In genomic region chr14:100285656-100286585, GRCm38 (mm10) we compare ENCODE assay signal across 8 mouse cellular contexts. TPM values are rescaled to one million over a fixed set of nuclear protein-coding genes. Genes with fewer than 3 reads are reported as not detected.
DNase-seq lines count a peak whose midpoint lies in the region; ATAC-seq lines count a peak whose summit lies in the region.

No protein-coding gene starts in this region.

- H3K9ac ChIP-seq in neural tube, embryonic 11.5 days (ENCODE audit: low read length): peak overlapping the region; percentile 73
- peak overlapping the region; percentile 79 for H3K9ac ChIP-seq in embryonic facial prominence, embryonic 14.5 days (ENCODE audit: low read depth, low read length)
- H3K9ac ChIP-seq in kidney, embryonic 14.5 days (ENCODE audit: low read depth, low read length): peak overlapping the region; percentile 61
- H3K9ac ChIP-seq in liver, embryonic 11.5 days (ENCODE audit: low read depth, low read length): peak overlapping the region; percentile 56
- peak overlapping the region; percentile 74 for H3K9ac ChIP-seq in neural tube, embryonic 12.5 days
- peak overlapping the region; percentile 69 for H3K9ac ChIP-seq in stomach, embryonic 16.5 days (ENCODE audit: low read length)

- H3K27ac ChIP-seq in neural tube, embryonic 11.5 days (ENCODE audit: low read depth, low read length): peak overlapping the region; percentile 94
- peak overlapping the region; percentile 95 for H3K27ac ChIP-seq in embryonic facial prominence, embryonic 14.5 days (replicated peaks; ENCODE audit: low read depth, low read length)
- H3K27ac ChIP-seq in heart, embryonic 10.5 days: peak overlapping the region; percentile 90
- peak overlapping the region; percentile 84 for H3K27ac ChIP-seq in kidney, embryonic 14.5 days (ENCODE audit: low read depth, low read length)
- peak overlapping the region; percentile 79 for H3K27ac ChIP-seq in liver, embryonic 11.5 days (ENCODE audit: low read depth, low read length)
- H3K27ac ChIP-seq in neural tube, embryonic 12.5 days: peak overlapping the region; percentile 87
- peak overlapping the region; percentile 91 for H3K27ac ChIP-seq in stomach, embryonic 16.5 days (ENCODE audit: low read length)

- H3K4me1 ChIP-seq in neural tube, embryonic 11.5 days (ENCODE audit: control insufficient read depth, insufficient read depth, low read length): peaks cover 5% of the 10 kb centered on the region; the same call in 1 of the 2 replicates
- H3K4me1 ChIP-seq in embryonic facial prominence, embryonic 14.5 days (ENCODE audit: control insufficient read depth, insufficient read depth, low read length): peaks cover 16% of the 10 kb centered on the region
- peaks cover 16% of the 10 kb centered on the region; the same call in 1 of the 2 replicates for H3K4me1 ChIP-seq in heart, embryonic 10.5 days
- H3K4me1 ChIP-seq in kidney, embryonic 14.5 days (ENCODE audit: control insufficient read depth, insufficient read depth, low read length): peaks cover 15% of the 10 kb centered on the region; the same call in 1 of the 2 replicates
- H3K4me1 ChIP-seq in liver, embryonic 11.5 days (replicated peaks; ENCODE audit: control insufficient read depth, insufficient read depth, low read length): no peaks in the 10 kb centered on the region; the same call in 1 of the 2 replicates
- H3K4me1 ChIP-seq in neural tube, embryonic 12.5 days: peaks cover 11% of the 10 kb centered on the region; the same call in 1 of the 2 replicates
- peaks cover 25% of the 10 kb centered on the region for H3K4me1 ChIP-seq in stomach, embryonic 16.5 days (ENCODE audit: control insufficient read depth, insufficient read depth, low read length)

- H3K4me2 ChIP-seq in neural tube, embryonic 11.5 days (ENCODE audit: low read depth): peak overlapping the region; percentile 92
- peak overlapping the region; percentile 74 for H3K4me2 ChIP-seq in embryonic facial prominence, embryonic 14.5 days (ENCODE audit: low read depth, low read length)
- peak overlapping the region; percentile 89 for H3K4me2 ChIP-seq in kidney, embryonic 14.5 days (replicated peaks; ENCODE audit: low read depth, low read length)
- H3K4me2 ChIP-seq in liver, embryonic 11.5 days: peak overlapping the region; percentile 82
- H3K4me2 ChIP-seq in neural tube, embryonic 12.5 days (replicated peaks): peak overlapping the region; percentile 90
- H3K4me2 ChIP-seq in stomach, embryonic 16.5 days (ENCODE audit: low read depth, low read length): peak overlapping the region; percentile 98

- peak; percentile 71 for DNase-seq in neural tube, embryonic 11.5 days (ENCODE audit: low spot score)
- DNase-seq in neural tube, embryonic 10.5 days (ENCODE audit: extremely low spot score, low spot score): no peak
- peak; percentile 79 for DNase-seq in embryonic facial prominence, embryonic 14.5 days (ENCODE audit: low spot score)
- DNase-seq in heart, embryonic 10.5 days (ENCODE audit: low spot score): peak; percentile 79
- DNase-seq in liver, embryonic 11.5 days (ENCODE audit: low spot score): peak; percentile 76

- H3K36me3 ChIP-seq in neural tube, embryonic 11.5 days (ENCODE audit: control insufficient read depth, insufficient read depth, low read length): no peaks in the 10 kb centered on the region
- no peaks in the 10 kb centered on the region for H3K36me3 ChIP-seq in embryonic facial prominence, embryonic 14.5 days (ENCODE audit: control insufficient read depth, insufficient read depth, low read length)
- H3K36me3 ChIP-seq in heart, embryonic 10.5 days: no peaks in the 10 kb centered on the region
- no peaks in the 10 kb centered on the region for H3K36me3 ChIP-seq in kidney, embryonic 14.5 days (ENCODE audit: control insufficient read depth, insufficient read depth, low read length)
- no peaks in the 10 kb centered on the region for H3K36me3 ChIP-seq in liver, embryonic 11.5 days (ENCODE audit: control insufficient read depth, insufficient read depth, low read length)
- no peaks in the 10 kb centered on the region for H3K36me3 ChIP-seq in neural tube, embryonic 12.5 days
- no peaks in the 10 kb centered on the region for H3K36me3 ChIP-seq in stomach, embryonic 16.5 days (ENCODE audit: control insufficient read depth, insufficient read depth, low read length)

- no peaks in the 10 kb centered on the region for H3K27me3 ChIP-seq in neural tube, embryonic 11.5 days (ENCODE audit: control insufficient read depth, insufficient read depth, low read length)
- H3K27me3 ChIP-seq in embryonic facial prominence, embryonic 14.5 days (replicated peaks; ENCODE audit: control insufficient read depth, insufficient read depth, low read length): no peaks in the 10 kb centered on the region
- H3K27me3 ChIP-seq in heart, embryonic 10.5 days (ENCODE audit: insufficient read depth, poor library complexity, severe bottlenecking): 0 out of 2 replicates have a peak, but pooled peaks cover 4% of the 10 kb centered on the region
- no peaks in the 10 kb centered on the region for H3K27me3 ChIP-seq in kidney, embryonic 14.5 days (ENCODE audit: control insufficient read depth, insufficient read depth, low read length)
- peaks cover 30% of the 10 kb centered on the region for H3K27me3 ChIP-seq in liver, embryonic 11.5 days (replicated peaks; ENCODE audit: control insufficient read depth, insufficient read depth, low read length)
- no peaks in the 10 kb centered on the region for H3K27me3 ChIP-seq in neural tube, embryonic 12.5 days (replicated peaks)
- H3K27me3 ChIP-seq in stomach, embryonic 16.5 days (ENCODE audit: control insufficient read depth, insufficient read depth, low read length): no peaks in the 10 kb centered on the region

- peak overlapping the region; percentile 42 for H3K4me3 ChIP-seq in neural tube, embryonic 11.5 days (ENCODE audit: low read depth, low read length)
- peak overlapping the region; percentile 66 for H3K4me3 ChIP-seq in embryonic facial prominence, embryonic 14.5 days (ENCODE audit: low read depth, low read length)
- peak overlapping the region; percentile 79 for H3K4me3 ChIP-seq in heart, embryonic 10.5 days
- H3K4me3 ChIP-seq in kidney, embryonic 14.5 days (ENCODE audit: low read length): peak overlapping the region; percentile 58
- peak overlapping the region; percentile 57 for H3K4me3 ChIP-seq in liver, embryonic 11.5 days (ENCODE audit: low read depth, low read length)
- peak overlapping the region; percentile 54 for H3K4me3 ChIP-seq in neural tube, embryonic 12.5 days
- H3K4me3 ChIP-seq in stomach, embryonic 16.5 days (replicated peaks; ENCODE audit: low read length): peak overlapping the region; percentile 53

- under 1% methylated on average over 58 of the region's 60 CpGs for WGBS in neural tube, embryonic 11.5 days
- under 1% methylated on average over 50 of the region's 60 CpGs for WGBS in embryonic facial prominence, embryonic 14.5 days
- WGBS in heart, embryonic 10.5 days: under 1% methylated on average over 60 of the region's 60 CpGs
- under 1% methylated on average over 59 of the region's 60 CpGs for WGBS in kidney, embryonic 14.5 days
- under 1% methylated on average over 57 of the region's 60 CpGs for WGBS in liver, embryonic 11.5 days
- under 1% methylated on average over 60 of the region's 60 CpGs for WGBS in neural tube, embryonic 12.5 days
- WGBS in stomach, embryonic 16.5 days: under 1% methylated on average over 60 of the region's 60 CpGs

- peak; percentile 21 for ATAC-seq in neural tube, embryonic 11.5 days (ENCODE audit: insufficient read depth, low FRiP score, low TSS enrichment)
- peak; percentile 28 for ATAC-seq in embryonic facial prominence, embryonic 14.5 days (ENCODE audit: low read depth)
- peak; percentile 51 for ATAC-seq in kidney, embryonic 14.5 days (ENCODE audit: low FRiP score, low TSS enrichment)
- peak; percentile 51 for ATAC-seq in liver, embryonic 11.5 days (replicated peaks; ENCODE audit: low FRiP score)
- peak; percentile 43 for ATAC-seq in neural tube, embryonic 12.5 days (ENCODE audit: low FRiP score, low read depth)
- peak; percentile 62 for ATAC-seq in stomach, embryonic 16.5 days (ENCODE audit: insufficient read depth, low FRiP score)

- no peaks in the 10 kb centered on the region for H3K9me3 ChIP-seq in neural tube, embryonic 11.5 days (ENCODE audit: control insufficient read depth, low read length)
- no peaks in the 10 kb centered on the region for H3K9me3 ChIP-seq in embryonic facial prominence, embryonic 14.5 days (ENCODE audit: control insufficient read depth, low read length)
- no peaks in the 10 kb centered on the region for H3K9me3 ChIP-seq in heart, embryonic 10.5 days
- no peaks in the 10 kb centered on the region for H3K9me3 ChIP-seq in kidney, embryonic 14.5 days (ENCODE audit: control insufficient read depth, low read length)
- no peaks in the 10 kb centered on the region for H3K9me3 ChIP-seq in liver, embryonic 11.5 days (ENCODE audit: control insufficient read depth, low read length)
- no peaks in the 10 kb centered on the region for H3K9me3 ChIP-seq in neural tube, embryonic 12.5 days
- no peaks in the 10 kb centered on the region for H3K9me3 ChIP-seq in stomach, embryonic 16.5 days (replicated peaks; ENCODE audit: control insufficient read depth, low read length)

RNA-seq across cellular contexts. Expression of gene Klf12, which starts 1.4 kb away (rescaled TPM):
- 26.8 and 33.8 TPM in 2 replicates for polyA plus RNA-seq in neural tube, embryonic 11.5 days (2014; fragmentation: Nextera tagmentation; extraction: Ambion mirVana)
- polyA plus RNA-seq in embryonic facial prominence, embryonic 14.5 days (2014; fragmentation: Nextera tagmentation; extraction: Ambion mirVana): 16.4 and 17.7 TPM in 2 replicates
- 5.7 and 8.4 TPM in 2 replicates for polyA plus RNA-seq in heart, embryonic 10.5 days (2016; fragmentation: Nextera tagmentation; extraction: Ambion mirVana)
- polyA plus RNA-seq in kidney, embryonic 14.5 days (2014; fragmentation: Nextera tagmentation; extraction: Ambion mirVana): 7.1 and 10.1 TPM in 2 replicates
- polyA plus RNA-seq in liver, embryonic 11.5 days (2014; fragmentation: Nextera tagmentation; extraction: Ambion mirVana): 11.6 and 11.8 TPM in 2 replicates
- polyA plus RNA-seq in neural tube, embryonic 12.5 days (2016; fragmentation: Nextera tagmentation; extraction: Ambion mirVana): 36.3 and 39.2 TPM in 2 replicates
- polyA plus RNA-seq in stomach, embryonic 16.5 days (2015; fragmentation: Nextera tagmentation; extraction: Ambion mirVana): 13.2 and 14.4 TPM in 2 replicates
